Mouse (Mus musculus) c-Kit-positive CD71-positive TER-119-negative erythroid progenitor cells, embryonic 14.5 days (primary cell): ENCODE data around the gene Ttyh2.
A peak's percentile ranks its signal among the peaks of the same experiment; 100 is the strongest.
"Not testable (repeated sequence)": the region's sequence is repeated elsewhere in the genome, so short reads cannot be mapped to it uniquely, and the experiment has no call there.

Experiments used
- DNase-seq: peaks from one replicate; pipeline ENCODE4 v3.0.0-alpha.2; 2013; ENCODE audit warnings: low read depth

Gene Ttyh2

GRCm38 (mm10) chr11:114662161-114662560 lies 13.1 kb upstream of the Ttyh2 start:
- no peak for DNase-seq

GRCm38 (mm10) chr11:114662746-114663362 lies 12.4 kb upstream of the Ttyh2 start:
- DNase-seq: no peak

GRCm38 (mm10) chr11:114664164-114664563 lies 11.1 kb upstream of the Ttyh2 start:
- no peak for DNase-seq

DNA sequence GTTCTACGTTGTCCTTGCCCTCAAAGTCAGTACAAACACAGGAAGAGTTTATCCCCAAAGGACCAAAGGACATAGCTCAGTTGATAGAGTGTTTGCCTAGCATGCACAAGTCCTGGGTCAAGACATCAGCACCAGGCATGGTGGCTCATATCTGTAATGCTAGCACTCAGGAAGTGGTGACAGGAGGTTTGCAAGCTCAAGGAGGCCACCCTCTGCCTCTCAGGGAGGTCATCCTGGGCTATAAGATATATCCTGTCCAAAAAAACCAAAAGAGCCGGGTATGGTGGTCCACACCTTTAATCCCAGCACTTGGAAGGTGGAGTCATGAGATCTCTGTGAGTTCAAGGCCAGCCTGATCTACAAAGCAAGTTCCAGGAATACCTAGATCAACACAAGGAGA lies 9.8 kb upstream of the Ttyh2 start:
- DNase-seq: no peak

GRCm38 (mm10) chr11:114666786-114667185 lies 8.4 kb upstream of the Ttyh2 start:
- DNase-seq: no peak

- no peak for DNase-seq
These were observed 7.8 kb upstream of the Ttyh2 start for GRCm38 (mm10) chr11:114667236-114667931.

DNA sequence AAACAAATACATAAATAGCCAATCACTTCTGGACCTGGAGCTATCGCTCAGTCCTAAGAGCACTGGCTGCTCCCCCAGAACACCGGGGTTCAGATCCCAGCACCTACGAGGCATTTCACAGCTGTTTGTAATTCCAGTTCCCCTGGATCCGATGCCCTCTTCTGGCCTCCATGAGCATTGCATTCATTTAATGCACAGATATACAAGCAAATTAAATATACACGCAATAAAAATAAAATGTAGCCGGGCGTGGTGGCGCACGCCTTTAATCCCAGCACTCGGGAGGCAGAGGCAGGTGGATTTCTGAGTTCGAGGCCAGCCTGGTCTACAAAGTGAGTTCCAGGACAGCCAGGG lies 7.3 kb upstream of the Ttyh2 start:
- not testable (repeated sequence) for DNase-seq

GRCm38 (mm10) chr11:114668301-114668710 lies 6.9 kb upstream of the Ttyh2 start, which contains the start of gene Rpl38:
TSS of gene Rpl38 (plus strand) at chr11:114668524.
- DNase-seq: peak; percentile 95

GRCm38 (mm10) chr11:114668741-114669623 lies 6.2 kb upstream of the Ttyh2 start:
- DNase-seq: no peak

DNA sequence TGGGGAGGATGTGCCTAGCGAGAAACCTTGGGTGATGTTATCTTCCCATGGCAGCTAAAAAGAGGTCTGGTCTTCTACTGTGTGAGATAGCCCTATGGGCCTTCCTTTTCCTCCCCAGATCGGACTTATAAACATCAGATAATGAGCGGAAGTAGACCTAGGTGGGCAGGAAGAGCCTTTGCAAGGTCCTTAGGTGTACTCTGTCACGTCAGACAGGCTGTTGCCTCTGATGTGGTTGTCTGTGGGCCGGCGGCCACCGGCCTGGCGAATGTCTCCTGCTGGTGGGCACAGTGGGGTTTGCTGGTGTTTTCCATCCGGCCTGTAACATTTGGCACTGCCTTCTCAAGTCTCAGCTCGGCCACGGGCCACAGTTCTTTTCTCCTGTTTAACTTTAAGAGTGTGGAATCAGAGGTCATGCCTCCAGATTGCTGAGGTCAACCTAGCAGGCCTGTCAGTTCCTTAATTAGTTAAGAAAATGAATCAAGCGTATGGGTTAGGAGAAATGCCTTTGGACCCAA lies 5.5 kb upstream of the Ttyh2 start:
- no peak for DNase-seq

- DNase-seq: no peak
These were observed 4.1 kb upstream of the Ttyh2 start for GRCm38 (mm10) chr11:114671147-114671546.

- peak; percentile 55 for DNase-seq
These were observed 2.2 kb upstream of the Ttyh2 start for GRCm38 (mm10) chr11:114672794-114673718.

DNA sequence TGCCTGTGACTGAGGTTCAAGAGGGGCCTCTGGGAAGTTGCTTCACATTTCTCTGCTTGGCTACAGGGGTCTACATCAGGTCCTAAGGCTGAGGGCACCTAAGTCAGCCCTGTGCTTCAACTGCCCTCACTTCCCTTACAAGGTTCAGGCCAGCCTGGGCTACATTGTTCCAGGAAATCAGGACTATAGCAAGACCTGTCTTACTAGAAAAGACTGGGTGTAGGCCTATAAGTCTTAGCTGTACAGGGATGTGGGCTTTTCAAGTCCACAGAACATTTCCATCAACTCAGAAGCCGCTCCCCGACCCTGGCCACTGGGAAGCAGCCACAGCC lies 1.5 kb upstream of the Ttyh2 start:
- DNase-seq: no peak

- no peak for DNase-seq
These were observed 1.1 kb upstream of the Ttyh2 start for GRCm38 (mm10) chr11:114674180-114674579.

DNA sequence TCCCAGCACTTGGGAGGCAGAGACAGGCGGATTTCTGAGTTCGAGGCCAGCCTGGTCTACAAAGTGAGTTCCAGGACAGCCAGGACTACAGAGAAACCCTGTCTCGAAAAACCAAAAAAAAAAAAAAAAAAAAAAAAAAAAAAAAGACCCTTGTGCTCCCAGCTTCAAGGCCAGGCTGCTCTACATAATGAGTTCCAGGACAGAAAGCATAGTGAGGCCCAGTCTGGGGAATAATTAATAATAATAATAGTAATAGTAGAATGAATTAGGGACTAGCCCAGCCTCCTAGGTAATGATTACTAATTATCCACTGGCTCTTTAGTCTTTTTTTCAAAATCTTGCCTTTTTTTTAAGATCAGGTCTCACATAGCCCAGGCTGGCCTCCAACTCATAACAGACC lies 435 bp upstream of the Ttyh2 start:
- DNase-seq: not testable (repeated sequence)

GRCm38 (mm10) chr11:114675826-114676401 lies 683 bp downstream of the Ttyh2 start:
- no peak for DNase-seq

DNA sequence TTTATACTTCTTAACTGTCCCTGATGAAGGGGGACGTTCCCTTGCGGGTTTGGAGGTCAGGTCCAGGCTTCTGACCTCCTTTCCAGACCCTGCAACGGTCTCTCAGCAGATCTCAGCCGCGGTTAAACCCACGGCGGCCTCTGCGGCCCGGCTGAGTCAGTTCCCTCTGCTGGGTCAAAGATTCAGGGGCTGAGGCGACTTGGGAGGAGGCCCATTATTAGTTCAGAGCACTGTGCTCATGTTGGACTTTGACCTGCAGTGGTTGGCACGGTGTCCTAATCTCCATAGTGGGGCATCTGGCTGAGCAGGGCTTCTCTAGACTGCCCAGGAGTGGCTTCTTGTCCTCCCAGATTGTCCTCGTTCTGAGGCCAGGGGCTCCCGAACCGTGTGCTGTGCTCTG lies 1.2 kb downstream of the Ttyh2 start:
- no peak for DNase-seq

DNA sequence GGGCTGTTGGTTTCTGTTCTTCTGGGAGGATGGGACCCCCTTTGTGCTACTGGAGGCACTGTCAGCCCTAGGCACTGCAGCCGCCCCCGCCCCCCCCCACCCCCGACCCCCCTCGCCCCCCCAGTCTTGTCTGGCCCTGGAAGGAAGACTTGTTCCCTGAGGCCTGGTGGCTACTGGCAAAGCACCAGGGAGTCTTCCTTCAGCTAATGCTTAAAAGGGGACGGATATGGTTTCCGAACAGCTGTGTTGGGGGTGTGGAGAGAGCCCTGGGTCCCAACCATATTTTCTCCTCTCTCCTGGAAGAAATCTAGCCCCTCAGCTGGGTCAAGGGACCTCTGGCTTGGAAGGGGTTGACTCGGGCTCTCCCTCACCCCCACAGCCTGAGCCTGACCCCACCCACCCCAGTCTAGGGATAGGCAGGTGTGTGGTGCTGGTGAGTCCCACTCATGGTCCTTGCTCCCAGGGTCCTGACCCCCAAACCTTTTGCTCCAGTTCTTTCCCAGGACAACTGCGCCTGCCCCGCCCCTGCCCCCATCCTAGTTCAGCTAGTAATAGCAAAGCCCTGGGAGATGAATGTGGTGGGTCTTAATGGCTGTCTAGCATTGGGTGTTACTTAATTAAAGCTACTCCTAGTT lies 1.8 kb downstream of the Ttyh2 start:
- DNase-seq: no peak

GRCm38 (mm10) chr11:114679582-114679981 lies 4.4 kb downstream of the Ttyh2 start:
- DNase-seq: no peak

DNA sequence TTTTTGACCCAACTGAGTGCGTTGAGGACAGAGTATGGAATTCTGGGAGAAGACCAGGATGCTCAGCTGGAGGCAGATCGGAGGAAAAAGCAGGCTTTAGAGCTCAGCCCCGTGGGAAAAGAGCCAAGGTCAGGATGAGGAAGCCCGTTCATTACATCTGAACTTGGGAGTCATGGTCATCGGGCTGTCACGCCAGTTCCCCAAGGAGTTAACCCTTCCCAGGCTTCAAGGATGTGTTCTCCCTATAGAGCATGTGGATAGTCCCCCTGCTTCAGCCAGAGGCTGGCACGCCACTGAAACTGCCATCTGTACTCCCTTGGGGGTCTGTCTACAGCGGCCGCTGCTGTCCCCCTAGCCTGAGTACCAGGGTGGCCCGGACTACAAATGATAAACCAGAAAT lies 5.1 kb downstream of the Ttyh2 start:
- no peak for DNase-seq

- DNase-seq: no peak
These were observed 5.8 kb downstream of the Ttyh2 start for GRCm38 (mm10) chr11:114681054-114681453.
